Mouse (Mus musculus): ENCODE data around the gene Mrpl53.

DNA sequence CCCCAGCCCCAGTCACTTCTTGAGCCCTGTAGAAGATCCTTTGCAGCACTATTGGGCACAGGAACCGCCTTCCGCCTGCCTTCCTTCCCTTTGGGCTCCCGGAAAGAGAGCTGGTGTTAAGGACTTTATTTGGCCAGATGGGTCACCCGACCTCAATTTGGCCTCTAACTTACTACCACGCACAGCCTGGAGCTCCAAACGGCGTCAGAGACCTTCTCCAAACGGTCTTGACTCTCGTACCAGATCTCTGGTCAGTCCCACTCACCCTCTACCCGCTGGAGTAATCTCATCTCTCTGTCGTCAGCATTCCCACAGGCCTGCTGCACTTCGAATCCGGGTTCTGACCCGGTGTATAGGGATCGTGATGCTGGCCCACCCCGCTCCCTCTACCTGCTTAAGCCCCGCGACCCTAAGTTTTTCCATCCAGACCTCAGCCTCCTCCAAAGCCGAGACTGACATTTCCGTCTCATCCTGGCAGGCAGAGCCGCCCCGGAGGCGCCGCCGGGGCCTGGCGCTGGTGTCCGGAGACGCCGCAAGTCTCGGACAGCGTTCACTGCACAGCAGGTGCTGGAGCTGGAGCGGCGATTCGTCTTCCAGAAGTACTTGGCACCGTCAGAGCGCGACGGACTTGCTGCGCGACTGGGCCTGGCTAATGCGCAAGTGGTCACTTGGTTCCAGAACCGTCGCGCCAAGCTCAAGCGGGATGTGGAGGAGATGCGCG is 21.5 kb upstream of the Mrpl53 start:
- TF ChIP-seq CTCF (IDR thresholded peaks at IDR 0.05; ENCODE audit: borderline replicate concordance, control insufficient read depth, extremely low read depth, insufficient read depth, low read length, poor library complexity): no peak
- no peak for TF ChIP-seq POLR2A (IDR thresholded peaks at IDR 0.05; ENCODE audit: control insufficient read depth, extremely low read depth, insufficient read depth, low read length, poor library complexity)

Measured in thymus, adult 2 months (tissue).